Mouse (Mus musculus): ENCODE measurements around the gene Rps18. TPM values are rescaled to one million over a fixed set of nuclear protein-coding genes. Genes with fewer than 3 reads are reported as not detected.
A peak's percentile ranks its signal among the peaks of the same experiment; 100 is the strongest.
"Not testable (repeated sequence)": the region's sequence is repeated elsewhere in the genome, so short reads cannot be mapped to it uniquely, and the experiment has no call there.

Rps18 gene
- polyA plus RNA-seq, 1 experiment from 2014 or later: 1,837 TPM

- ATAC-seq (ENCODE audit: insufficient number of reproducible peaks, low FRiP score, low TSS enrichment, low read depth): peak; percentile 87
- not testable (repeated sequence) for H3K36me3 ChIP-seq, H3K9me3 ChIP-seq, H3K9ac ChIP-seq
- H3K27ac ChIP-seq: peak overlapping the region; percentile 91
- H3K27me3 ChIP-seq: peaks cover 45% of the 10 kb centered on the region
- H3K4me2 ChIP-seq: peak overlapping the region; percentile 67
- under 1% methylated on average over 27 of the region's 27 CpGs for whole genome bisulfite sequencing
- H3K4me1 ChIP-seq: peaks cover 24% of the 10 kb centered on the region
- peak overlapping the region; percentile 52 for H3K4me3 ChIP-seq
Observed at GRCm38 (mm10) chr17:33981192-33981909, 25.6 kb upstream of the Rps18 start.

- WGBS: 74% methylated on average over 19 of the region's 19 CpGs
- no peak for ATAC-seq (ENCODE audit: insufficient number of reproducible peaks, low FRiP score, low TSS enrichment, low read depth)
- H3K27me3 ChIP-seq: peaks cover 54% of the 10 kb centered on the region
- H3K9ac ChIP-seq: no peak overlapping the region
- peaks cover 24% of the 10 kb centered on the region for H3K4me1 ChIP-seq
- peak overlapping the region; percentile 54 for H3K27ac ChIP-seq
- H3K4me2 ChIP-seq: peak overlapping the region; percentile 67
- no peaks in the 10 kb centered on the region for H3K36me3 ChIP-seq
- no peaks in the 10 kb centered on the region for H3K9me3 ChIP-seq
- peak overlapping the region; percentile 52; the same call in 1 of the 2 replicates for H3K4me3 ChIP-seq
Observed at GRCm38 (mm10) chr17:33980181-33981035, 24.6 kb upstream of the Rps18 start.

- ATAC-seq (ENCODE audit: insufficient number of reproducible peaks, low FRiP score, low TSS enrichment, low read depth): no peak
- H3K4me1 ChIP-seq: peaks cover 24% of the 10 kb centered on the region
- WGBS: 69% methylated on average over 6 of the region's 6 CpGs
Observed at GRCm38 (mm10) chr17:33979512-33980050, 23.8 kb upstream of the Rps18 start.

GRCm38 (mm10) chr17:33978631-33979031 is 22.8 kb upstream of the Rps18 start:
- peaks cover 24% of the 10 kb centered on the region for H3K4me1 ChIP-seq
- H3K27me3 ChIP-seq: peaks cover 62% of the 10 kb centered on the region
- no peak overlapping the region for H3K27ac ChIP-seq
- peak; percentile 21; the same call in 1 of the 2 replicates for ATAC-seq (ENCODE audit: insufficient number of reproducible peaks, low FRiP score, low TSS enrichment, low read depth)
- H3K9me3 ChIP-seq: no peaks in the 10 kb centered on the region
- H3K4me2 ChIP-seq: peak overlapping the region; percentile 52
- WGBS: 1% methylated on average over 17 of the region's 17 CpGs
- no peaks in the 10 kb centered on the region for H3K36me3 ChIP-seq
- H3K4me3 ChIP-seq: peak overlapping the region; percentile 35
- H3K9ac ChIP-seq: 0 out of 2 replicates have a peak overlapping the region, but pooled peaks have one; percentile 18

More at GRCm38 (mm10) chr17:33979512-33980050, 23.8 kb upstream of the Rps18 start:
- Histone ChIP-seq H3K27me3 (peaks cover 55% of the 10 kb centered on the region), H3K27ac (no peak overlapping the region), H3K9me3 (no peaks in the 10 kb centered on the region), H3K4me2 (no peak overlapping the region), H3K4me3 (no peak overlapping the region), H3K9ac (no peak overlapping the region), H3K36me3 (no peaks in the 10 kb centered on the region)

- Histone ChIP-seq H3K4me2 (peak overlapping the region; percentile 52), H3K27me3 (peaks cover 68% of the 10 kb centered on the region), H3K27ac (no peak overlapping the region), H3K9ac (0 out of 2 replicates have a peak overlapping the region, but pooled peaks have one; percentile 18), H3K9me3 (no peaks in the 10 kb centered on the region), H3K4me3 (peak overlapping the region; percentile 35), H3K4me1 (peaks cover 24% of the 10 kb centered on the region), H3K36me3 (no peaks in the 10 kb centered on the region)
- no peak for ATAC-seq (ENCODE audit: insufficient number of reproducible peaks, low FRiP score, low TSS enrichment, low read depth)
- 1% methylated on average over 57 of the region's 57 CpGs for WGBS
Observed at GRCm38 (mm10) chr17:33977861-33978557, 22.2 kb upstream of the Rps18 start.

- Histone ChIP-seq H3K36me3 (no peaks in the 10 kb centered on the region), H3K9me3 (no peaks in the 10 kb centered on the region), H3K4me1 (peaks cover 10% of the 10 kb centered on the region), H3K4me2 (no peak overlapping the region), H3K27ac (no peak overlapping the region), H3K4me3 (no peak overlapping the region), H3K9ac (no peak overlapping the region), H3K27me3 (peaks cover 46% of the 10 kb centered on the region)
- WGBS: 58% methylated on average over 3 of the region's 3 CpGs
- ATAC-seq (ENCODE audit: insufficient number of reproducible peaks, low FRiP score, low TSS enrichment, low read depth): no peak
Observed at GRCm38 (mm10) chr17:33973572-33973971, 17.8 kb upstream of the Rps18 start.

GRCm38 (mm10) chr17:33972691-33973090 is 16.9 kb upstream of the Rps18 start:
- H3K4me1 ChIP-seq: peaks cover 1% of the 10 kb centered on the region; the same call in 1 of the 2 replicates
- H3K27me3 ChIP-seq: peaks cover 37% of the 10 kb centered on the region
- no peak overlapping the region for H3K9ac ChIP-seq
- H3K9me3 ChIP-seq: no peaks in the 10 kb centered on the region
- ATAC-seq (ENCODE audit: insufficient number of reproducible peaks, low FRiP score, low TSS enrichment, low read depth): no peak
- H3K36me3 ChIP-seq: no peaks in the 10 kb centered on the region
- no peak overlapping the region for H3K27ac ChIP-seq
- H3K4me3 ChIP-seq: no peak overlapping the region
- 0% methylated on average over 1 of the region's 1 CpGs for WGBS
- no peak overlapping the region for H3K4me2 ChIP-seq

GRCm38 (mm10) chr17:33969394-33969793 is 13.6 kb upstream of the Rps18 start:
- no peaks in the 10 kb centered on the region for H3K9me3 ChIP-seq
- H3K4me2 ChIP-seq: no peak overlapping the region
- ATAC-seq (ENCODE audit: insufficient number of reproducible peaks, low FRiP score, low TSS enrichment, low read depth): no peak
- no peak overlapping the region for H3K9ac ChIP-seq
- H3K27ac ChIP-seq: no peak overlapping the region
- peaks cover 14% of the 10 kb centered on the region; the same call in 1 of the 2 replicates for H3K27me3 ChIP-seq
- peaks cover 21% of the 10 kb centered on the region for H3K36me3 ChIP-seq
- H3K4me3 ChIP-seq: no peak overlapping the region
- 78% methylated on average over 4 of the region's 4 CpGs for WGBS
- H3K4me1 ChIP-seq: no peaks in the 10 kb centered on the region

- H3K9ac ChIP-seq: no peak overlapping the region
- peaks cover 10% of the 10 kb centered on the region; the same call in 1 of the 2 replicates for H3K27me3 ChIP-seq
- no peak; the same call in 1 of the 2 replicates for ATAC-seq (ENCODE audit: insufficient number of reproducible peaks, low FRiP score, low TSS enrichment, low read depth)
- no peak overlapping the region for H3K27ac ChIP-seq
- H3K36me3 ChIP-seq: peaks cover 23% of the 10 kb centered on the region
- H3K4me2 ChIP-seq: no peak overlapping the region
- 21% methylated on average over 5 of the region's 5 CpGs for WGBS
- no peak overlapping the region for H3K4me3 ChIP-seq
- H3K9me3 ChIP-seq: no peaks in the 10 kb centered on the region
- H3K4me1 ChIP-seq: no peaks in the 10 kb centered on the region
Observed at GRCm38 (mm10) chr17:33968927-33969326, 13.1 kb upstream of the Rps18 start.

- H3K27ac ChIP-seq: no peak overlapping the region
- peak; percentile 32; the same call in 1 of the 2 replicates for ATAC-seq (ENCODE audit: insufficient number of reproducible peaks, low FRiP score, low TSS enrichment, low read depth)
- no peak overlapping the region for H3K4me2 ChIP-seq
- H3K9ac ChIP-seq: no peak overlapping the region
- no peaks in the 10 kb centered on the region for H3K4me1 ChIP-seq
- no peak overlapping the region for H3K4me3 ChIP-seq
- 2% methylated on average over 9 of the region's 9 CpGs for WGBS
- H3K36me3 ChIP-seq: peaks cover 27% of the 10 kb centered on the region
- H3K9me3 ChIP-seq: no peaks in the 10 kb centered on the region
- peaks cover 5% of the 10 kb centered on the region; the same call in 1 of the 2 replicates for H3K27me3 ChIP-seq
Observed at GRCm38 (mm10) chr17:33968489-33968888, 12.7 kb upstream of the Rps18 start.

- Histone ChIP-seq H3K4me1 (no peaks in the 10 kb centered on the region), H3K27ac (no peak overlapping the region), H3K4me3 (no peak overlapping the region), H3K4me2 (no peak overlapping the region), H3K9me3 (no peaks in the 10 kb centered on the region), H3K27me3 (no peaks in the 10 kb centered on the region), H3K9ac (no peak overlapping the region), H3K36me3 (peaks cover 52% of the 10 kb centered on the region)
- WGBS: 84% methylated on average over 16 of the region's 16 CpGs
- no peak for ATAC-seq (ENCODE audit: insufficient number of reproducible peaks, low FRiP score, low TSS enrichment, low read depth)
Observed at GRCm38 (mm10) chr17:33965846-33966550, 10.2 kb upstream of the Rps18 start.
